Mouse (Mus musculus) bone marrow, adult 2 months (tissue): ENCODE results near the gene Azgp1.

ENCODE experiments used
- CTCF ChIP-seq: fragments of 200-500 bp; IDR thresholded peaks from 2 replicates; pipeline ENCODE4 v1.5.1; 2011; ENCODE audit warnings: low read length, control low read depth; ENCODE audit not compliant: control insufficient read depth, insufficient read depth
- POLR2A ChIP-seq: fragments of 200-500 bp; IDR thresholded peaks from 2 replicates; pipeline ENCODE4 v1.6.1; 2011; ENCODE audit warnings: low read depth, mild to moderate bottlenecking, control low read depth, low read length, borderline replicate concordance; ENCODE audit not compliant: control insufficient read depth

DNA sequence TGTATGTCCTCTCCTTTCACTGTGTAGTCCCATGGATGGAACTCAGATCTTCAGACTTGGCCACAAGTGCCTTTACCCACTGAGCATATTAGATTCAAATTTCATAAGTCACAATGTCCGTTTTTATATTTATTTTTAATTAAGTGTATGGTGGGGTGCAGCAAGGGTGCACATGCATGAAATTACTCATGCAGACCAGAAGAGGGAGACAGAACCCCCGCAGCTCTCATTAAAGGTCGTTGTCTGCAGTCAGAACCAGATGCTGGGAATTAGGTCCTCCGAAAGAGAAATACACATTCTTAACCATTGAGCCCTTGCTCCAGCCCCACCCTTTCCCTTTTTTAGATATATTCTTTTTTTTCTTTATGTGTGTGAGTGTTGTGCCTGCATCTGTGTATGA, 44.1 kb upstream of the Azgp1 start:
- TF ChIP-seq POLR2A = no peak
- TF ChIP-seq CTCF = no peak
